Mouse (Mus musculus) adrenal gland, postnatal 25 days (tissue): ENCODE data around the gene Gm45753. TPM values are rescaled to one million over a fixed set of nuclear protein-coding genes. Genes with fewer than 3 reads are reported as not detected.

Experiments used
- total RNA-seq: library from RNA; stranded (reverse); gene quantifications from 2 replicates; pipeline ENCODE4 v1.2.3, GENCODE M21; 2021

Gene Gm45753
- total RNA-seq, 1 experiment from 2014 or later, result not detected

Other genes with a start within 250 kb of the Gm45753 start
- gene Mtnr1a, start 239.3 kb downstream of the Gm45753 start, total RNA-seq, result not detected in 2 replicates
- 1.4 TPM in 1 of 2 replicates, not detected in the other for gene F11, start 46.4 kb downstream of the Gm45753 start, total RNA-seq
- 0.81 TPM in 1 of 2 replicates, not detected in the other for gene Klkb1, start 13.6 kb downstream of the Gm45753 start, total RNA-seq
- 14.7 and 18.7 TPM in 2 replicates for gene Cyp4v3, start 24.8 kb upstream of the Gm45753 start, total RNA-seq
- gene Fam149a, start 73.8 kb upstream of the Gm45753 start, total RNA-seq, result 5.9 and 8.0 TPM in 2 replicates
- 7.7 and 9.0 TPM in 2 replicates for gene Tlr3, start 102.6 kb upstream of the Gm45753 start, total RNA-seq
- gene Sorbs2, start 199.3 kb upstream of the Gm45753 start, total RNA-seq, result 125 and 131 TPM in 2 replicates